Mouse (Mus musculus): ENCODE measurements around the gene Gas7.

Gene Gas7

GRCm38 (mm10) chr11:67721485-67721884, 266.2 kb downstream of the Gas7 start:
- no peak for DNase-seq (ENCODE audit: low read depth)

- DNase-seq (ENCODE audit: low read depth) = no peak
Observed at GRCm38 (mm10) chr11:67722399-67723156, 267.3 kb downstream of the Gas7 start.

GRCm38 (mm10) chr11:67723231-67724013, 268.2 kb downstream of the Gas7 start:
- no peak for DNase-seq (ENCODE audit: low read depth)

- no peak for DNase-seq (ENCODE audit: low read depth)
Observed at GRCm38 (mm10) chr11:67727095-67727494, 271.9 kb downstream of the Gas7 start.

DNA sequence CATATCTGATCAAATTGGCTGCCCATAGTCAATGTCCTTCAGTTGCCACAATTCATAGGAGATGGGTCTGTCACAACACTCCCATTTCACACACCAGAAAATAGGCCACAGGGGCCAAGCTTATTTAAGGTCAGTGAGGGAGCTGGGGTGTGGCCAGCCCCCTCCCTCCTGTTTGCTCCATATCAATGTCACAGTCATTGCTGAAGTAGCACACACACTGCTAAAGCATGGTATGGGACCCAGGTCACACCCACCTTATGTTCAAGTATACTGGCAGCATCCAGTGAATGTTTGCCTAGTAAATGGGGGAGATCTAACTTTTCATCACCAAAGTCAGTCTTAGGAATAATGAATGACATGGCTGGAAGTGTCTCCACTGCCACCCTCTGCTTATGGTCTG, 273.5 kb downstream of the Gas7 start:
- no peak for DNase-seq (ENCODE audit: low read depth)

GRCm38 (mm10) chr11:67731056-67731455, 275.8 kb downstream of the Gas7 start:
- DNase-seq (ENCODE audit: low read depth) = no peak

GRCm38 (mm10) chr11:67733726-67734125, 278.5 kb downstream of the Gas7 start:
- DNase-seq (ENCODE audit: low read depth) = no peak

DNA sequence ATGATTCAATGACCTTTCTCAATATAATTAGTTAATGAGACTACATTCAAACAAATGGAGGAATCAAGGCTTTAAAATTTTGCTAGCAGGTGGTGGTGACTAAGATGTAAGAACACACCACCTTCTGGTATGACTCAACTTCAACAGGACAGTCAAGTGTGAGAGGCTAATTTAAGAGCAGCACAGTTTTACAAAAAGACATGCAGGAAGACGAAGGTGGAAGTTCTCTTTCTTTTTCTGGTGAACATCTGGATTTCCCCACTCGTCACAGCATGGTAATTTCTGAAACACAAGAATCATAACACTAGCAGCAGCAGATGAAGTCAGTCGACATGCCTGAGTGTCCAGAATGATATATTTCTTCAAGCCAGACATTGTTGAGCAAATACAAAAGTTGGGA, 279.4 kb downstream of the Gas7 start:
- DNase-seq (ENCODE audit: low read depth) = no peak

- DNase-seq (ENCODE audit: low read depth) = no peak
Observed at GRCm38 (mm10) chr11:67738345-67738744, 283.1 kb downstream of the Gas7 start.
